13 mouse cellular contexts compared by ENCODE assay signal in the genomic region with DNA sequence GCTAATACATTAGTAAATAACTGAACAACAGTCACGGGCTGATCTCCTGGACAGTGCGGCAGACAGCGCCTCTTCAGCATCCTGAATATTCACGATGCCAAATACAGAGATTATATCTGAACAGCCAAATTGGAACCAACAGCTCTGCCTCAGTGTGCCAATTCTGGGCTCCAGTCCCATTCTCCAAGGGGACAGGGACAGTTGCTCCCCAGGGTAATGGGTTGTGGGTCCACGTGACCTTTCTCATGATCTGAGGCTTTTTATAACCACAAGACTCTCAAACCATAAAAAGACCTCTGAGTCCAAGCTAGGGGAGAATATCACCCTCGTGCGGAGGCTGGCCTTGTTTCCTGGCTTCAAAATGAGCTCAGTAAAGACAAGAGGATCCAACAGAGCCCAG. TPM values are rescaled to one million over a fixed set of nuclear protein-coding genes. Genes with fewer than 3 reads are reported as not detected.
DNase-seq lines count a peak whose midpoint lies in the region; ATAC-seq lines count a peak whose summit lies in the region.
"Had no signal": no experiment of that assay in that cellular context is flagged by ENCODE, and none has a peak within 500 bp of the region (broad histone marks: within the 10 kb centered on the region; RNA-seq: fewer than 3 reads in every experiment).

No protein-coding gene starts in this region.

- H3K9ac ChIP-seq in heart, embryonic 16.5 days (ENCODE audit: low read length): no peak overlapping the region
- H3K9ac ChIP-seq: heart, embryonic 13.5 days; liver, embryonic 13.5 days had no signal

- H3K4me1 ChIP-seq in heart, embryonic 16.5 days (ENCODE audit: control insufficient read depth, insufficient read depth, low read length): peaks cover 9% of the 10 kb centered on the region
- H3K4me1 ChIP-seq: liver, embryonic 13.5 days had no signal

- 0 out of 2 replicates have a peak overlapping the region, but pooled peaks have one; percentile 25 for H3K27ac ChIP-seq in heart, embryonic 16.5 days (ENCODE audit: low read length)
- H3K27ac ChIP-seq: heart, embryonic 13.5 days; liver, embryonic 13.5 days had no signal

- peak; percentile 76 for DNase-seq in gastrocnemius, adult 18-20 months (ENCODE audit: low spot score)
- DNase-seq in gastrocnemius, postnatal 4 days (ENCODE audit: low spot score in 2 of 2): no peak
- DNase-seq in lung, postnatal 36 days: peak; percentile 13
- no peak for DNase-seq in lung, adult 18-20 months
- peak; percentile 36 for DNase-seq in skeletal muscle tissue, adult 2 months (ENCODE audit: low read depth, low spot score)
- DNase-seq in kidney, adult 18-20 months: no peak
- DNase-seq: adrenal gland, adult 2 months; kidney, adult 2 months; liver, embryonic 13.5 days had no signal

- no peak overlapping the region for H3K4me2 ChIP-seq in heart, embryonic 16.5 days (ENCODE audit: low read depth, low read length)
- H3K4me2 ChIP-seq: heart, embryonic 13.5 days; liver, embryonic 13.5 days had no signal

- H3K27me3 ChIP-seq in heart, embryonic 16.5 days (ENCODE audit: control insufficient read depth, insufficient read depth, low read length): no peaks in the 10 kb centered on the region; the same call in 1 of the 2 replicates

- H3K36me3 ChIP-seq in heart, embryonic 16.5 days (ENCODE audit: control insufficient read depth, insufficient read depth): no peaks in the 10 kb centered on the region
- H3K36me3 ChIP-seq: heart, embryonic 13.5 days; liver, embryonic 13.5 days had no signal

- 78% methylated on average over 7 of the region's 7 CpGs for WGBS in heart, embryonic 16.5 days

- no peak overlapping the region for H3K4me3 ChIP-seq in heart, embryonic 16.5 days (ENCODE audit: low read length)
- H3K4me3 ChIP-seq: heart, embryonic 13.5 days; liver, embryonic 13.5 days had no signal

- no peaks in the 10 kb centered on the region for H3K9me3 ChIP-seq in heart, embryonic 16.5 days (replicated peaks; ENCODE audit: control insufficient read depth, low read length)
- H3K9me3 ChIP-seq: heart, embryonic 13.5 days; liver, embryonic 13.5 days had no signal

- no peak for ATAC-seq in heart, embryonic 16.5 days (replicated peaks; ENCODE audit: extremely low read depth, insufficient read depth, low FRiP score)
- no peak for ATAC-seq in inflammation-experienced regulatory T-cells, adult 6 months

RNA-seq across cellular contexts. Expression of gene Ttc34, which starts 10.1 kb away (rescaled TPM):
- total RNA-seq in gastrocnemius, adult 18-20 months (2021): under 1 TPM in 1 of 2 experiments, not detected in 1; 0.14 TPM
- under 1 TPM; 0.13 to 0.22 TPM for total RNA-seq in gastrocnemius, postnatal 4 days (2021)
- 0.12 and 0.31 TPM in 2 replicates for polyA plus RNA-seq in heart, embryonic 16.5 days (2015; fragmentation: Nextera tagmentation; extraction: Ambion mirVana)
- polyA plus RNA-seq in inflammation-experienced regulatory T-cells, adult 6 months (2017; shearing (Covaris generic)): not detected
- polyA plus RNA-seq: C2C12; kidney, adult 2 months had no signal

RNA-seq across cellular contexts. Expression of gene Mmel1, which starts 42.2 kb away (rescaled TPM):
- total RNA-seq in gastrocnemius, adult 18-20 months (2021): not detected
- total RNA-seq in gastrocnemius, postnatal 4 days (2021): under 1 TPM; 0.34 to 0.62 TPM
- polyA plus RNA-seq in heart, embryonic 16.5 days (2015; fragmentation: Nextera tagmentation; extraction: Ambion mirVana): 0.24 and 0.42 TPM in 2 replicates
- polyA plus RNA-seq in inflammation-experienced regulatory T-cells, adult 6 months (2017; shearing (Covaris generic)): not detected

Comparison
In these comparisons a context has a peak if more than half of its experiments do, and no peak if none do; other contexts are left out.
1. DNase-seq: peak in gastrocnemius, adult 18-20 months (single experiment), lung, postnatal 36 days (single experiment) and skeletal muscle tissue, adult 2 months (single experiment); none in gastrocnemius, postnatal 4 days (0 of 2), lung, adult 18-20 months (0 of 2) and kidney, adult 18-20 months (single experiment).